Mouse (Mus musculus) heart, postnatal 0 days (tissue): ENCODE results near the gene Zic4. TPM values are rescaled to one million over a fixed set of nuclear protein-coding genes. Genes with fewer than 3 reads are reported as not detected.

Experiments used
- ATAC-seq: fragments of 200-750 bp; cut with Nextera tagmentation; 2 replicates; pipeline ENCODE4 v1.8.0; 2017; ENCODE audit warnings: low read depth, moderate number of reproducible peaks, moderate library complexity; ENCODE audit not compliant: insufficient read depth
- DNase-seq: peaks from one replicate; pipeline ENCODE4 v3.0.0-alpha.2; 2016; ENCODE audit warnings: low spot score
- H3K27ac ChIP-seq: fragments of 300-500 bp; sonication (generic); 2 replicates; pipeline ENCODE4 v1.5.1; 2014; ENCODE audit warnings: low read depth, mild to moderate bottlenecking
- H3K27me3 ChIP-seq: fragments of 300-500 bp; sonication (generic); 2 replicates; pipeline ENCODE4 v1.6.1; 2014; ENCODE audit warnings: low read length, mixed read lengths; ENCODE audit not compliant: control insufficient read depth, insufficient read depth
- H3K36me3 ChIP-seq: fragments of 300-500 bp; sonication (generic); replicated peaks from 2 replicates; pipeline ENCODE4 v1.6.1; 2014; ENCODE audit warnings: low read length, mixed read lengths; ENCODE audit not compliant: control insufficient read depth, insufficient read depth
- H3K4me1 ChIP-seq: fragments of 300-500 bp; sonication (generic); 2 replicates; pipeline ENCODE4 v1.6.1; 2014; ENCODE audit warnings: antibody characterized with exemption; ENCODE audit not compliant: control insufficient read depth, insufficient read depth
- H3K4me2 ChIP-seq: fragments of 300-500 bp; sonication (generic); 2 replicates; pipeline ENCODE4 v1.6.1; 2014; ENCODE audit warnings: low read depth, mild to moderate bottlenecking, low read length, moderate library complexity
- H3K4me3 ChIP-seq: fragments of 300-500 bp; sonication (generic); 2 replicates; pipeline ENCODE4 v1.5.1; 2014; ENCODE audit warnings: low read depth, low read length
- H3K9ac ChIP-seq: fragments of 300-500 bp; sonication (generic); replicated peaks from 2 replicates; pipeline ENCODE4 v1.6.1; 2014; ENCODE audit warnings: low read depth, low read length, mixed read lengths
- H3K9me3 ChIP-seq: fragments of 300-500 bp; sonication (generic); replicated peaks from 2 replicates; pipeline ENCODE4 v1.6.1; 2016; ENCODE audit warnings: low read length; ENCODE audit not compliant: control insufficient read depth
- CTCF ChIP-seq: IDR thresholded peaks from 2 replicates; pipeline ENCODE4 v1.5.1; 2016; ENCODE audit warnings: antibody characterized with exemption, control low read depth, low read depth
- EP300 ChIP-seq: IDR thresholded peaks from 2 replicates; pipeline ENCODE4 v1.6.1; 2016; ENCODE audit warnings: antibody characterized with exemption, low read depth
- WGBS: fragments of 180-500 bp; shearing (Covaris S2); extraction: QIAGEN DNeasy Blood & Tissue Kit; methylation state at CpG from one replicate; pipeline ENCODE4 v1.1.7; 2014; 5-methylcytosine and 5-hydroxymethylcytosine counted together
- polyA plus RNA-seq: library from polyadenylated mRNA; unstranded; fragments of >200 nt; fragmentation: Nextera tagmentation; extraction: Ambion mirVana; gene quantifications from 2 replicates; pipeline ENCODE4 v1.2.1, GENCODE M21; 2015
- total RNA-seq: library from RNA; depleted of rRNA; stranded (reverse); fragments of >200 nt; gene quantifications from 2 replicates; pipeline ENCODE4 v1.2.3, GENCODE M21; 2014; ENCODE audit warnings: low replicate concordance

Gene Zic4
- total and polyA plus RNA-seq, 2 experiments from 2014 or later = not detected

GRCm38 (mm10) chr9:91360151-91361032, 1.8 kb upstream of the Zic4 start:
- Histone ChIP-seq H3K9ac (no peak overlapping the region), H3K4me2 (no peak overlapping the region), H3K36me3 (no peaks in the 10 kb centered on the region), H3K27me3 (peaks cover 96% of the 10 kb centered on the region), H3K4me3 (no peak overlapping the region), H3K9me3 (0 out of 2 replicates have a peak, but pooled peaks cover 5% of the 10 kb centered on the region), H3K4me1 (peaks cover 11% of the 10 kb centered on the region; the same call in 1 of the 2 replicates), H3K27ac (no peak overlapping the region)
- TF ChIP-seq EP300 (no peak), CTCF (no peak)
- WGBS = 9% methylated on average over 21 of the region's 21 CpGs
- ATAC-seq = no peak
- no peak for DNase-seq

GRCm38 (mm10) chr9:91361033-91361855, 969 bp upstream of the Zic4 start:
- Histone ChIP-seq H3K27ac (no peak overlapping the region), H3K36me3 (no peaks in the 10 kb centered on the region), H3K4me1 (peaks cover 6% of the 10 kb centered on the region; the same call in 1 of the 2 replicates), H3K4me3 (peak overlapping the region; percentile 47), H3K27me3 (peaks cover 96% of the 10 kb centered on the region), H3K4me2 (peak overlapping the region; percentile 58; the same call in 1 of the 2 replicates), H3K9me3 (0 out of 2 replicates have a peak, but pooled peaks cover 5% of the 10 kb centered on the region), H3K9ac (no peak overlapping the region)
- no peak for ATAC-seq
- no peak for DNase-seq
- WGBS = 2% methylated on average over 35 of the region's 35 CpGs
- TF ChIP-seq CTCF = no peak
- TF ChIP-seq EP300 = no peak

GRCm38 (mm10) chr9:91363011-91363730, 958 bp downstream of the Zic4 start:
- H3K9me3 ChIP-seq = 0 out of 2 replicates have a peak, but pooled peaks cover 5% of the 10 kb centered on the region
- no peak overlapping the region for H3K9ac ChIP-seq
- DNase-seq = no peak
- peaks cover 96% of the 10 kb centered on the region for H3K27me3 ChIP-seq
- H3K4me3 ChIP-seq = no peak overlapping the region
- no peak for ATAC-seq
- no peak overlapping the region for H3K4me2 ChIP-seq
- H3K4me1 ChIP-seq = peaks cover 6% of the 10 kb centered on the region; the same call in 1 of the 2 replicates
- H3K27ac ChIP-seq = no peak overlapping the region
- no peaks in the 10 kb centered on the region for H3K36me3 ChIP-seq
- TF ChIP-seq CTCF (no peak), EP300 (no peak)
- 4% methylated on average over 14 of the region's 14 CpGs for WGBS

- ATAC-seq (no peak), DNase-seq (no peak)
- H3K27me3 ChIP-seq = peaks cover 99% of the 10 kb centered on the region
- WGBS = 3% methylated on average over 7 of the region's 7 CpGs
- no peak overlapping the region for H3K4me2 ChIP-seq
- no peak overlapping the region for H3K9ac ChIP-seq
- TF ChIP-seq EP300 (no peak), CTCF (no peak)
- H3K4me1 ChIP-seq = peaks cover 6% of the 10 kb centered on the region; the same call in 1 of the 2 replicates
- H3K36me3 ChIP-seq = no peaks in the 10 kb centered on the region
- H3K9me3 ChIP-seq = 0 out of 2 replicates have a peak, but pooled peaks cover 5% of the 10 kb centered on the region
- H3K4me3 ChIP-seq = no peak overlapping the region
- no peak overlapping the region for H3K27ac ChIP-seq
These were observed 1.6 kb downstream of the Zic4 start for GRCm38 (mm10) chr9:91363814-91364126.
